Mouse (Mus musculus): Measurements from ENCODE around the gene Pmpca.

GRCm38 (mm10) chr2:26441261-26441660, 52.1 kb downstream of the Pmpca start:
- no peak for TF ChIP-seq CTCF (IDR thresholded peaks at IDR 0.05; ENCODE audit: extremely low read depth, insufficient read length, insufficient replicate concordance, low read depth, low read length)
- no peak for TF ChIP-seq POLR2A (IDR thresholded peaks at IDR 0.05; ENCODE audit: low read depth, low read length)

All from small intestine, adult 2 months (tissue).